Mouse (Mus musculus) erythroblast, adult 5-6 weeks (primary cell): ENCODE results near the gene Plekha4. TPM values are rescaled to one million over a fixed set of nuclear protein-coding genes. Genes with fewer than 3 reads are reported as not detected.
A peak's percentile ranks its signal among the peaks of the same experiment; 100 is the strongest.
"Not testable (repeated sequence)": the region's sequence is repeated elsewhere in the genome, so short reads cannot be mapped to it uniquely, and the experiment has no call there.

Experiments used
- ATAC-seq: replicated peaks from 2 replicates; pipeline ENCODE4 v1.8.0; 2016; ENCODE audit warnings: moderate number of reproducible peaks, mild to moderate bottlenecking, moderate TSS enrichment, inconsistent platforms; ENCODE audit not compliant: poor library complexity, low FRiP score, severe bottlenecking
- total RNA-seq, 2 experiments: library from RNA; stranded (forward) in 1 of 2; stranded (reverse) in 1 of 2; fragments of 150-400 nt in 1 of 2; fragments of 200-764, 138-1000 nt in 1 of 2; gene quantifications; 2 replicates each; pipeline versions ENCODE4 v1.2.3 to v1.2.4; 2015 to 2017; ENCODE audit warnings: low replicate concordance in 2 of 2

The Plekha4 gene
- total RNA-seq, 2 experiments from 2014 or later = 2.8 TPM; not detected in 1

GRCm38 (mm10) chr7:45507583-45507982, 18.5 kb upstream of the Plekha4 start:
- no peak for ATAC-seq

GRCm38 (mm10) chr7:45508561-45508960, 17.6 kb upstream of the Plekha4 start:
- ATAC-seq = peak; percentile 76

- ATAC-seq = peak; percentile 54
Measured at GRCm38 (mm10) chr7:45509181-45509882, 16.8 kb upstream of the Plekha4 start.

- ATAC-seq = peak; percentile 77
Measured at GRCm38 (mm10) chr7:45509912-45510787, 16.0 kb upstream of the Plekha4 start, which contains the start of gene Nucb1. TSS of gene Nucb1 (minus strand) at chr7:45510406.

GRCm38 (mm10) chr7:45514411-45514810, 11.7 kb upstream of the Plekha4 start:
- no peak for ATAC-seq

- ATAC-seq = peak; percentile 68; the same call in 1 of the 2 replicates
Measured at GRCm38 (mm10) chr7:45515436-45515835, 10.7 kb upstream of the Plekha4 start.

GRCm38 (mm10) chr7:45516846-45517245, 9.3 kb upstream of the Plekha4 start:
- ATAC-seq = not testable (repeated sequence)

GRCm38 (mm10) chr7:45518618-45519017, 7.5 kb upstream of the Plekha4 start:
- no peak for ATAC-seq

- ATAC-seq = no peak
Measured at GRCm38 (mm10) chr7:45519345-45520120, 6.6 kb upstream of the Plekha4 start.

- no peak for ATAC-seq
Measured at GRCm38 (mm10) chr7:45520605-45521004, 5.5 kb upstream of the Plekha4 start.

GRCm38 (mm10) chr7:45521728-45522184, 4.4 kb upstream of the Plekha4 start:
- ATAC-seq = no peak

GRCm38 (mm10) chr7:45522194-45522752, 3.9 kb upstream of the Plekha4 start:
- ATAC-seq = no peak

GRCm38 (mm10) chr7:45522957-45523676, 3.0 kb upstream of the Plekha4 start:
- peak; percentile 28 for ATAC-seq

- ATAC-seq = no peak
Measured at GRCm38 (mm10) chr7:45523678-45524170, 2.4 kb upstream of the Plekha4 start.

GRCm38 (mm10) chr7:45524841-45525621, 1.1 kb upstream of the Plekha4 start:
- ATAC-seq = peak; percentile 66

GRCm38 (mm10) chr7:45526474-45527120, 467 bp downstream of the Plekha4 start:
- ATAC-seq = no peak; the same call in 1 of the 2 replicates

- ATAC-seq = not testable (repeated sequence)
Measured at GRCm38 (mm10) chr7:45527169-45527568, 1.0 kb downstream of the Plekha4 start.

- no peak for ATAC-seq
Measured at GRCm38 (mm10) chr7:45529461-45529860, 3.3 kb downstream of the Plekha4 start.
